Mouse (Mus musculus): Measurements from ENCODE around the gene Tmem176b. TPM values are rescaled to one million over a fixed set of nuclear protein-coding genes. Genes with fewer than 3 reads are reported as not detected.

Gene Tmem176b
- total and polyA plus RNA-seq, 2 experiments from 2014 or later, result 47.1 to 103 TPM

GRCm38 (mm10) chr6:48785601-48786000 lies 55.7 kb downstream of the Tmem176b start:
- H3K27ac ChIP-seq (ENCODE audit: low read depth, low read length), result no peak overlapping the region
- WGBS, result 75% methylated on average over 2 of the region's 2 CpGs
- no peak overlapping the region for H3K4me3 ChIP-seq (ENCODE audit: low read depth, low read length)
- H3K9ac ChIP-seq, result no peak overlapping the region
- DNase-seq (no peak), ATAC-seq (no peak)
- no peaks in the 10 kb centered on the region for H3K4me1 ChIP-seq (ENCODE audit: insufficient read depth)
- H3K36me3 ChIP-seq (ENCODE audit: insufficient read depth), result no peaks in the 10 kb centered on the region
- H3K4me2 ChIP-seq (ENCODE audit: low read depth), result no peak overlapping the region
- H3K27me3 ChIP-seq (ENCODE audit: insufficient read depth, low read length), result no peaks in the 10 kb centered on the region
- TF ChIP-seq CTCF (IDR thresholded peaks at IDR 0.05; ENCODE audit: low read depth), result no peak
- no peaks in the 10 kb centered on the region for H3K9me3 ChIP-seq (ENCODE audit: low read length)

GRCm38 (mm10) chr6:48785189-48785588 lies 56.1 kb downstream of the Tmem176b start:
- no peak for TF ChIP-seq CTCF (IDR thresholded peaks at IDR 0.05; ENCODE audit: low read depth)
- DNase-seq, result no peak
- ATAC-seq, result no peak
- no peak overlapping the region for H3K27ac ChIP-seq (ENCODE audit: low read depth, low read length)
- H3K36me3 ChIP-seq (ENCODE audit: insufficient read depth), result no peaks in the 10 kb centered on the region
- no peak overlapping the region for H3K9ac ChIP-seq
- no peaks in the 10 kb centered on the region for H3K9me3 ChIP-seq (ENCODE audit: low read length)
- no peaks in the 10 kb centered on the region for H3K27me3 ChIP-seq (ENCODE audit: insufficient read depth, low read length)
- no peak overlapping the region for H3K4me3 ChIP-seq (ENCODE audit: low read depth, low read length)
- 79% methylated on average over 1 of the region's 1 CpGs for WGBS
- no peak overlapping the region for H3K4me2 ChIP-seq (ENCODE audit: low read depth)
- no peaks in the 10 kb centered on the region for H3K4me1 ChIP-seq (ENCODE audit: insufficient read depth)

- Histone ChIP-seq H3K9me3 (ENCODE audit: low read length) (no peaks in the 10 kb centered on the region), H3K27me3 (ENCODE audit: insufficient read depth, low read length) (no peaks in the 10 kb centered on the region), H3K4me3 (ENCODE audit: low read depth, low read length) (no peak overlapping the region), H3K4me2 (ENCODE audit: low read depth) (no peak overlapping the region), H3K36me3 (ENCODE audit: insufficient read depth) (no peaks in the 10 kb centered on the region), H3K9ac (no peak overlapping the region), H3K27ac (ENCODE audit: low read depth, low read length) (no peak overlapping the region), H3K4me1 (ENCODE audit: insufficient read depth) (no peaks in the 10 kb centered on the region)
- TF ChIP-seq CTCF (IDR thresholded peaks at IDR 0.05; ENCODE audit: low read depth), result no peak
- ATAC-seq (no peak), DNase-seq (no peak)
- 80% methylated on average over 1 of the region's 1 CpGs for WGBS
Measured at GRCm38 (mm10) chr6:48784406-48784805, 56.9 kb downstream of the Tmem176b start.

Other genes with a start within 250 kb of the Tmem176b start
- 40.7 and 55.0 TPM in 2 replicates for gene Repin1, start 247.6 kb downstream of the Tmem176b start, total RNA-seq (2014; rRNA removed)
- 26.4 and 29.3 TPM in 2 replicates for gene Repin1, start 247.6 kb downstream of the Tmem176b start, polyA plus RNA-seq (2015; fragmentation: Nextera tagmentation; extraction: Ambion mirVana)
- gene Gm44965, start 247.6 kb downstream of the Tmem176b start, total RNA-seq (2014; rRNA removed), result not detected in 2 replicates
- gene Gm44965, start 247.6 kb downstream of the Tmem176b start, polyA plus RNA-seq (2015; fragmentation: Nextera tagmentation; extraction: Ambion mirVana), result 1.2 TPM in 1 of 2 replicates, not detected in the other
- gene Zfp775, start 239.4 kb downstream of the Tmem176b start, total RNA-seq (2014; rRNA removed), result 10.2 and 10.3 TPM in 2 replicates
- 8.9 and 11.5 TPM in 2 replicates for gene Zfp775, start 239.4 kb downstream of the Tmem176b start, polyA plus RNA-seq (2015; fragmentation: Nextera tagmentation; extraction: Ambion mirVana)
- 24.4 and 24.5 TPM in 2 replicates for gene AI854703, start 214.7 kb downstream of the Tmem176b start, total RNA-seq (2014; rRNA removed)
- gene AI854703, start 214.7 kb downstream of the Tmem176b start, polyA plus RNA-seq (2015; fragmentation: Nextera tagmentation; extraction: Ambion mirVana), result 18.5 and 23.8 TPM in 2 replicates
- gene Gimap8, start 194.3 kb downstream of the Tmem176b start, total RNA-seq (2014; rRNA removed), result 0.69 and 2.2 TPM in 2 replicates
- 0.45 and 0.46 TPM in 2 replicates for gene Gimap8, start 194.3 kb downstream of the Tmem176b start, polyA plus RNA-seq (2015; fragmentation: Nextera tagmentation; extraction: Ambion mirVana)
- gene Gimap9, start 165.4 kb downstream of the Tmem176b start, total RNA-seq (2014; rRNA removed), result 1.4 and 1.5 TPM in 2 replicates
- 0.79 and 1.3 TPM in 2 replicates for gene Gimap9, start 165.4 kb downstream of the Tmem176b start, polyA plus RNA-seq (2015; fragmentation: Nextera tagmentation; extraction: Ambion mirVana)
- gene Gimap4, start 156.9 kb downstream of the Tmem176b start, total RNA-seq (2014; rRNA removed), result 0.52 and 2.1 TPM in 2 replicates
- 0.48 and 0.70 TPM in 2 replicates for gene Gimap4, start 156.9 kb downstream of the Tmem176b start, polyA plus RNA-seq (2015; fragmentation: Nextera tagmentation; extraction: Ambion mirVana)
- gene Gimap6, start 133.3 kb downstream of the Tmem176b start, total RNA-seq (2014; rRNA removed), result 6.5 and 6.6 TPM in 2 replicates
- 5.8 and 6.5 TPM in 2 replicates for gene Gimap6, start 133.3 kb downstream of the Tmem176b start, polyA plus RNA-seq (2015; fragmentation: Nextera tagmentation; extraction: Ambion mirVana)
- gene Gm28053, start 122.9 kb downstream of the Tmem176b start, total RNA-seq (2014; rRNA removed), result not detected in 2 replicates
- gene Gm28053, start 122.9 kb downstream of the Tmem176b start, polyA plus RNA-seq (2015; fragmentation: Nextera tagmentation; extraction: Ambion mirVana), result 0.57 TPM in 1 of 2 replicates, not detected in the other
- gene Gimap7, start 122.9 kb downstream of the Tmem176b start, total RNA-seq (2014; rRNA removed), result not detected in 2 replicates
- not detected in 2 replicates for gene Gimap7, start 122.9 kb downstream of the Tmem176b start, polyA plus RNA-seq (2015; fragmentation: Nextera tagmentation; extraction: Ambion mirVana)
- gene Gimap1, start 102.4 kb downstream of the Tmem176b start, total RNA-seq (2014; rRNA removed), result 1.3 TPM in 2 replicates
- 3.4 and 3.8 TPM in 2 replicates for gene Gimap1, start 102.4 kb downstream of the Tmem176b start, polyA plus RNA-seq (2015; fragmentation: Nextera tagmentation; extraction: Ambion mirVana)
- 0.62 and 1.4 TPM in 2 replicates for gene Gimap5, start 95.3 kb downstream of the Tmem176b start, total RNA-seq (2014; rRNA removed)
- 1.7 and 3.7 TPM in 2 replicates for gene Gimap5, start 95.3 kb downstream of the Tmem176b start, polyA plus RNA-seq (2015; fragmentation: Nextera tagmentation; extraction: Ambion mirVana)
- gene Gimap3, start 70.6 kb downstream of the Tmem176b start, total RNA-seq (2014; rRNA removed), result not detected in 2 replicates
- gene Gimap3, start 70.6 kb downstream of the Tmem176b start, polyA plus RNA-seq (2015; fragmentation: Nextera tagmentation; extraction: Ambion mirVana), result not detected in 2 replicates
- gene Tmem176a, start 577 bp downstream of the Tmem176b start, total RNA-seq (2014; rRNA removed), result 15.4 and 19.7 TPM in 2 replicates
- 18.3 and 24.5 TPM in 2 replicates for gene Tmem176a, start 577 bp downstream of the Tmem176b start, polyA plus RNA-seq (2015; fragmentation: Nextera tagmentation; extraction: Ambion mirVana)
- gene Aoc1, start 31.4 kb upstream of the Tmem176b start, total RNA-seq (2014; rRNA removed), result 1.6 TPM in 1 of 2 replicates, not detected in the other
- 0.20 TPM in 1 of 2 replicates, not detected in the other for gene Aoc1, start 31.4 kb upstream of the Tmem176b start, polyA plus RNA-seq (2015; fragmentation: Nextera tagmentation; extraction: Ambion mirVana)
- not detected in 2 replicates for gene 1600015I10Rik, start 88.4 kb upstream of the Tmem176b start, total RNA-seq (2014; rRNA removed)
- gene 1600015I10Rik, start 88.4 kb upstream of the Tmem176b start, polyA plus RNA-seq (2015; fragmentation: Nextera tagmentation; extraction: Ambion mirVana), result not detected in 2 replicates
- not detected in 2 replicates for gene Doxl2, start 133.5 kb upstream of the Tmem176b start, total RNA-seq (2014; rRNA removed)
- not detected in 2 replicates for gene Doxl2, start 133.5 kb upstream of the Tmem176b start, polyA plus RNA-seq (2015; fragmentation: Nextera tagmentation; extraction: Ambion mirVana)
- not detected in 2 replicates for gene Svs1, start 145.4 kb upstream of the Tmem176b start, total RNA-seq (2014; rRNA removed)
- gene Svs1, start 145.4 kb upstream of the Tmem176b start, polyA plus RNA-seq (2015; fragmentation: Nextera tagmentation; extraction: Ambion mirVana), result not detected in 2 replicates
- gene Gpnmb, start 195.1 kb upstream of the Tmem176b start, total RNA-seq (2014; rRNA removed), result 0.92 and 1.6 TPM in 2 replicates
- gene Gpnmb, start 195.1 kb upstream of the Tmem176b start, polyA plus RNA-seq (2015; fragmentation: Nextera tagmentation; extraction: Ambion mirVana), result 1.4 and 1.8 TPM in 2 replicates
- gene Malsu1, start 232.3 kb upstream of the Tmem176b start, total RNA-seq (2014; rRNA removed), result 25.5 and 28.0 TPM in 2 replicates
- 87.3 and 108 TPM in 2 replicates for gene Malsu1, start 232.3 kb upstream of the Tmem176b start, polyA plus RNA-seq (2015; fragmentation: Nextera tagmentation; extraction: Ambion mirVana)